Mouse (Mus musculus): ENCODE measurements around the gene Pi4ka. TPM values are rescaled to one million over a fixed set of nuclear protein-coding genes. Genes with fewer than 3 reads are reported as not detected.

Gene Pi4ka
- polyA plus RNA-seq, 1 experiment from 2014 or later: 64.3 TPM

GRCm38 (mm10) chr16:17358787-17359186 is 47.3 kb downstream of the Pi4ka start:
- H3K79me2 ChIP-seq (ENCODE audit: inconsistent target): no peaks in the 10 kb centered on the region
- H3K27ac ChIP-seq: no peak overlapping the region
- WGBS (ENCODE audit: missing documents): 97% methylated on average over 4 of the region's 4 CpGs
- H3K36me3 ChIP-seq (ENCODE audit: inconsistent target): peaks cover 41% of the 10 kb centered on the region
- no peak overlapping the region for H3K4me3 ChIP-seq (ENCODE audit: inconsistent target)

GRCm38 (mm10) chr16:17356031-17356430 is 50.1 kb downstream of the Pi4ka start:
- Histone ChIP-seq H3K36me3 (ENCODE audit: inconsistent target) (peaks cover 53% of the 10 kb centered on the region; the same call in 1 of the 2 replicates), H3K27ac (no peak overlapping the region), H3K4me3 (ENCODE audit: inconsistent target) (no peak overlapping the region), H3K79me2 (ENCODE audit: inconsistent target) (no peaks in the 10 kb centered on the region)
- 88% methylated on average over 6 of the region's 6 CpGs for WGBS (ENCODE audit: missing documents)

- no CpG with 5 or more reads among the region's 1 CpGs for WGBS (ENCODE audit: missing documents)
- H3K79me2 ChIP-seq (ENCODE audit: inconsistent target): no peaks in the 10 kb centered on the region
- no peak overlapping the region for H3K4me3 ChIP-seq (ENCODE audit: inconsistent target)
- H3K27ac ChIP-seq: no peak overlapping the region
- peaks cover 48% of the 10 kb centered on the region for H3K36me3 ChIP-seq (ENCODE audit: inconsistent target)
Observed at GRCm38 (mm10) chr16:17346766-17347165, 59.3 kb downstream of the Pi4ka start.

GRCm38 (mm10) chr16:17345813-17346155 is 60.3 kb downstream of the Pi4ka start:
- Histone ChIP-seq H3K79me2 (ENCODE audit: inconsistent target) (no peaks in the 10 kb centered on the region), H3K27ac (no peak overlapping the region), H3K36me3 (ENCODE audit: inconsistent target) (peaks cover 40% of the 10 kb centered on the region), H3K4me3 (ENCODE audit: inconsistent target) (no peak overlapping the region)
- WGBS (ENCODE audit: missing documents): 100% methylated on average over 2 of the region's 2 CpGs

GRCm38 (mm10) chr16:17345141-17345812 is 60.8 kb downstream of the Pi4ka start:
- peaks cover 35% of the 10 kb centered on the region for H3K36me3 ChIP-seq (ENCODE audit: inconsistent target)
- H3K27ac ChIP-seq: no peak overlapping the region
- H3K4me3 ChIP-seq (ENCODE audit: inconsistent target): no peak overlapping the region
- 96% methylated on average over 8 of the region's 8 CpGs for WGBS (ENCODE audit: missing documents)
- no peaks in the 10 kb centered on the region for H3K79me2 ChIP-seq (ENCODE audit: inconsistent target)

GRCm38 (mm10) chr16:17341847-17342246 is 64.3 kb downstream of the Pi4ka start:
- Histone ChIP-seq H3K27ac (no peak overlapping the region), H3K79me2 (ENCODE audit: inconsistent target) (no peaks in the 10 kb centered on the region), H3K36me3 (ENCODE audit: inconsistent target) (peaks cover 14% of the 10 kb centered on the region; the same call in 1 of the 2 replicates), H3K4me3 (ENCODE audit: inconsistent target) (no peak overlapping the region)
- WGBS (ENCODE audit: missing documents): 89% methylated on average over 4 of the region's 4 CpGs

GRCm38 (mm10) chr16:17340705-17341104 is 65.4 kb downstream of the Pi4ka start:
- Histone ChIP-seq H3K36me3 (ENCODE audit: inconsistent target) (0 out of 2 replicates have a peak, but pooled peaks cover 8% of the 10 kb centered on the region), H3K79me2 (ENCODE audit: inconsistent target) (no peaks in the 10 kb centered on the region), H3K27ac (no peak overlapping the region), H3K4me3 (ENCODE audit: inconsistent target) (no peak overlapping the region)
- 87% methylated on average over 2 of the region's 2 CpGs for WGBS (ENCODE audit: missing documents)

- no peak overlapping the region for H3K4me3 ChIP-seq (ENCODE audit: inconsistent target)
- 0 out of 2 replicates have a peak, but pooled peaks cover 8% of the 10 kb centered on the region for H3K36me3 ChIP-seq (ENCODE audit: inconsistent target)
- 88% methylated on average over 7 of the region's 7 CpGs for whole genome bisulfite sequencing (ENCODE audit: missing documents)
- H3K27ac ChIP-seq: no peak overlapping the region
- H3K79me2 ChIP-seq (ENCODE audit: inconsistent target): no peaks in the 10 kb centered on the region
Observed at GRCm38 (mm10) chr16:17339701-17340100, 66.4 kb downstream of the Pi4ka start.

- Histone ChIP-seq H3K4me3 (ENCODE audit: inconsistent target) (no peak overlapping the region), H3K27ac (no peak overlapping the region), H3K79me2 (ENCODE audit: inconsistent target) (no peaks in the 10 kb centered on the region), H3K36me3 (ENCODE audit: inconsistent target) (0 out of 2 replicates have a peak, but pooled peaks cover 5% of the 10 kb centered on the region)
- 86% methylated on average over 1 of the region's 1 CpGs for WGBS (ENCODE audit: missing documents)
Observed at GRCm38 (mm10) chr16:17336089-17336488, 70.0 kb downstream of the Pi4ka start.

GRCm38 (mm10) chr16:17334574-17334973 is 71.5 kb downstream of the Pi4ka start:
- H3K36me3 ChIP-seq (ENCODE audit: inconsistent target): no peaks in the 10 kb centered on the region
- no peak overlapping the region for H3K27ac ChIP-seq
- H3K4me3 ChIP-seq (ENCODE audit: inconsistent target): no peak overlapping the region
- no peaks in the 10 kb centered on the region for H3K79me2 ChIP-seq (ENCODE audit: inconsistent target)

- Histone ChIP-seq H3K27ac (no peak overlapping the region), H3K79me2 (ENCODE audit: inconsistent target) (no peaks in the 10 kb centered on the region)
Observed at GRCm38 (mm10) chr16:17331855-17332254, 74.3 kb downstream of the Pi4ka start.

GRCm38 (mm10) chr16:17331116-17331515 is 75.0 kb downstream of the Pi4ka start, which contains the start of gene Serpind1:
Gene Serpind1, plus strand, starts transcription at chr16:17331371.
- Histone ChIP-seq H3K79me2 (ENCODE audit: inconsistent target) (no peaks in the 10 kb centered on the region), H3K4me3 (ENCODE audit: inconsistent target) (no peak within 1 kb of the TSS), H3K36me3 (ENCODE audit: inconsistent target) (peaks cover 3% of the 10 kb centered on the region; the same call in 1 of the 2 replicates), H3K27ac (no peak within 1 kb of the TSS)
- WGBS (ENCODE audit: missing documents): 95% methylated on average over 2 of the region's 2 CpGs

More at GRCm38 (mm10) chr16:17331855-17332254, 74.3 kb downstream of the Pi4ka start:
- 96% methylated on average over 4 of the region's 5 CpGs for WGBS (ENCODE audit: missing documents)
- Histone ChIP-seq H3K4me3 (ENCODE audit: inconsistent target) (no peak overlapping the region), H3K36me3 (ENCODE audit: inconsistent target) (no peaks in the 10 kb centered on the region)

GRCm38 (mm10) chr16:17329848-17330570 is 76.1 kb downstream of the Pi4ka start:
- WGBS (ENCODE audit: missing documents): 86% methylated on average over 1 of the region's 1 CpGs
- H3K36me3 ChIP-seq (ENCODE audit: inconsistent target): peaks cover 12% of the 10 kb centered on the region
- H3K27ac ChIP-seq: no peak overlapping the region

GRCm38 (mm10) chr16:17326064-17326463 is 80.0 kb downstream of the Pi4ka start:
- no peak overlapping the region for H3K27ac ChIP-seq

More at GRCm38 (mm10) chr16:17329848-17330570, 76.1 kb downstream of the Pi4ka start:
- no peaks in the 10 kb centered on the region for H3K79me2 ChIP-seq (ENCODE audit: inconsistent target)
- H3K4me3 ChIP-seq (ENCODE audit: inconsistent target): no peak overlapping the region

GRCm38 (mm10) chr16:17324745-17325144 is 81.4 kb downstream of the Pi4ka start:
- no peak overlapping the region for H3K27ac ChIP-seq
- no peak overlapping the region for H3K4me3 ChIP-seq (ENCODE audit: inconsistent target)
- WGBS (ENCODE audit: missing documents): 82% methylated on average over 4 of the region's 5 CpGs
- peaks cover 52% of the 10 kb centered on the region for H3K36me3 ChIP-seq (ENCODE audit: inconsistent target)
- no peaks in the 10 kb centered on the region for H3K79me2 ChIP-seq (ENCODE audit: inconsistent target)

More at GRCm38 (mm10) chr16:17326064-17326463, 80.0 kb downstream of the Pi4ka start:
- Histone ChIP-seq H3K79me2 (ENCODE audit: inconsistent target) (no peaks in the 10 kb centered on the region), H3K4me3 (ENCODE audit: inconsistent target) (no peak overlapping the region), H3K36me3 (ENCODE audit: inconsistent target) (peaks cover 49% of the 10 kb centered on the region)
- 96% methylated on average over 2 of the region's 2 CpGs for WGBS (ENCODE audit: missing documents)
